Mouse (Mus musculus) large intestine, adult 2 months (tissue): ENCODE results near the gene Olfm2. TPM values are rescaled to one million over a fixed set of nuclear protein-coding genes. Genes with fewer than 3 reads are reported as not detected.
"Not testable (repeated sequence)": the region's sequence is repeated elsewhere in the genome, so short reads cannot be mapped to it uniquely, and the experiment has no call there.

ENCODE experiments used
- DNase-seq: peaks from one replicate; pipeline ENCODE4 v3.0.0-alpha.2; 2012; ENCODE audit warnings: low read depth, low spot score
- WGBS: fragments of 180-500 bp; shearing (Covaris S2); methylation state at CpG from one replicate; pipeline ENCODE4 v1.1.7; 2018; 5-methylcytosine and 5-hydroxymethylcytosine counted together
- polyA plus RNA-seq: library from polyadenylated mRNA; depleted of rRNA; stranded (reverse); fragments of >200 nt; gene quantifications from 2 replicates; pipeline ENCODE4 v1.2.3, GENCODE M21; 2012; rRNA removed

Olfm2 gene
- polyA plus RNA-seq, 1 experiment = 1.2 TPM

GRCm38 (mm10) chr9:20635676-20636075, 110.5 kb downstream of the Olfm2 start:
- DNase-seq = not testable (repeated sequence)
- WGBS = 93% methylated on average over 8 of the region's 8 CpGs

DNA sequence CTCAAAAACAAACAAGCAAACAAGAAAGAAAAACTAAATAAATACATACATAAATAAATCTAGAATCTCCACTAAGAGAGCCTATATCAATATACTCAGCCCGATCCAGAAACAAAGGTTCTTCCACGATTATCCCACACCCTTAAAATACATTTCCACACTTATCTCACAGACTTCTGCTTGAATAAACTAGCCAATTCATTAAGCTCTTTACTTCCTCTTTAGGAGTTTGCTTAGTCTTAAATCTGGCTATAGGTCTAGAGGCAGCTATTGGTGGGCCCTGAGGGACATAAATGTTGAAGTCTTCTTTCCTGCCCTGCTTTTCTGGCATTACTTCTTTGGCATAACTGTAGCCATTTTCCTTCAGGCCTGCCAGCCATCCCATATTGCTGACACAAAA, 114.8 kb downstream of the Olfm2 start:
- WGBS = 82% methylated on average over 2 of the region's 2 CpGs
- DNase-seq = no peak

Other genes starting within 250 kb of the Olfm2 start
- gene Zfp266, start 224.9 kb downstream of the Olfm2 start, polyA plus RNA-seq = 2.7 and 4.1 TPM in 2 replicates
- 1.5 and 1.8 TPM in 2 replicates for gene Zfp846, start 165.1 kb downstream of the Olfm2 start, polyA plus RNA-seq
- 321 and 348 TPM in 2 replicates for gene Ubl5, start 103.5 kb downstream of the Olfm2 start, polyA plus RNA-seq
- 15.8 and 22.9 TPM in 2 replicates for gene Fbxl12, start 101.6 kb downstream of the Olfm2 start, polyA plus RNA-seq
- 13.5 and 13.8 TPM in 2 replicates for gene Pin1, start 94.3 kb downstream of the Olfm2 start, polyA plus RNA-seq
- 3.9 and 4.5 TPM in 2 replicates for gene Col5a3, start 68.7 kb upstream of the Olfm2 start, polyA plus RNA-seq
- gene Rdh8, start 72.2 kb upstream of the Olfm2 start, polyA plus RNA-seq = not detected in 2 replicates
- 17.5 and 28.1 TPM in 2 replicates for gene A230050P20Rik, start 122.3 kb upstream of the Olfm2 start, polyA plus RNA-seq
- 3.7 and 4.0 TPM in 2 replicates for gene Angptl6, start 133.4 kb upstream of the Olfm2 start, polyA plus RNA-seq
- gene Ppan, start 141.8 kb upstream of the Olfm2 start, polyA plus RNA-seq = 49.0 and 60.7 TPM in 2 replicates
- gene Eif3g, start 152.3 kb upstream of the Olfm2 start, polyA plus RNA-seq = 113 and 117 TPM in 2 replicates
- 26.1 and 31.4 TPM in 2 replicates for gene Dnmt1, start 213.5 kb upstream of the Olfm2 start, polyA plus RNA-seq
- gene S1pr2, start 230.4 kb upstream of the Olfm2 start, polyA plus RNA-seq = 3.6 and 3.8 TPM in 2 replicates